Mouse (Mus musculus) MEL (cell line): ENCODE measurements around the gene Cdx2. TPM values are rescaled to one million over a fixed set of nuclear protein-coding genes. Genes with fewer than 3 reads are reported as not detected.

ENCODE experiments used
- DNase-seq: peaks from one replicate; pipeline ENCODE4 v3.0.0; 2011; ENCODE audit warnings: low read depth, low spot score
- H3K27ac ChIP-seq: 2 replicates; pipeline ENCODE4 v1.5.1; 2012; ENCODE audit warnings: low read depth, mild to moderate bottlenecking, control low read depth, low read length, moderate library complexity; ENCODE audit not compliant: control insufficient read depth
- H3K27me3 ChIP-seq, 2 experiments: fragments of 150-350 bp in 1 of 2; sonication (generic) in 1 of 2; 2 replicates each; pipeline ENCODE4 v1.6.1; 2012; ENCODE audit warnings: low read length in 2 of 2, mild to moderate bottlenecking in 2 of 2, improper control_type of control experiment in 1 of 2, moderate library complexity in 1 of 2; ENCODE audit not compliant: insufficient read depth in 2 of 2, control insufficient read depth in 1 of 2
- H3K36me3 ChIP-seq, 2 experiments: 2 replicates each; pipeline ENCODE4 v1.6.1; 2012 to 2014; ENCODE audit warnings: low read length in 2 of 2, improper control_type of control experiment in 1 of 2, inconsistent platforms in 1 of 2, mild to moderate bottlenecking in 1 of 2; ENCODE audit not compliant: insufficient read depth in 2 of 2, control insufficient read depth in 1 of 2
- H3K4me1 ChIP-seq, 2 experiments: fragments of 150-350 bp in 1 of 2; sonication (generic) in 1 of 2; 2 replicates each; pipeline ENCODE4 v1.6.1; 2012; ENCODE audit warnings: low read length in 2 of 2, improper control_type of control experiment in 1 of 2, mild to moderate bottlenecking in 1 of 2; ENCODE audit not compliant: insufficient read depth in 2 of 2, control insufficient read depth in 1 of 2
- H3K4me3 ChIP-seq, 2 experiments: fragments of 150-350 bp in 1 of 2; sonication (generic) in 1 of 2; 2 replicates each; pipeline ENCODE4 v1.5.1; 2012; ENCODE audit warnings: low read depth in 2 of 2, low read length in 2 of 2, mild to moderate bottlenecking in 2 of 2, moderate library complexity in 2 of 2, control low read depth in 1 of 2, improper control_type of control experiment in 1 of 2; ENCODE audit not compliant: control insufficient read depth in 1 of 2, insufficient read depth in 1 of 2
- H3K79me2 ChIP-seq: 2 replicates; pipeline ENCODE4 v1.6.1; 2012; ENCODE audit warnings: mild to moderate bottlenecking, low read length, moderate library complexity; ENCODE audit not compliant: control insufficient read depth, poor library complexity, insufficient read depth
- H3K9ac ChIP-seq: 2 replicates; pipeline ENCODE4 v1.6.1; 2012; ENCODE audit warnings: low read depth, mild to moderate bottlenecking, control low read depth, low read length, moderate library complexity; ENCODE audit not compliant: control insufficient read depth, poor library complexity, severe bottlenecking
- H3K9me3 ChIP-seq: fragments of 150-350 bp; sonication (generic); replicated peaks from 2 replicates; pipeline ENCODE4 v1.6.1; 2012; ENCODE audit warnings: mild to moderate bottlenecking, low read length, improper control_type of control experiment, moderate library complexity; ENCODE audit not compliant: insufficient read depth
- BHLHE40 ChIP-seq: IDR thresholded peaks from 2 replicates; pipeline ENCODE4 v1.6.1; 2012; ENCODE audit warnings: low read depth, mild to moderate bottlenecking, inconsistent platforms, low read length, improper control_type of control experiment, borderline replicate concordance
- CHD1 ChIP-seq: IDR thresholded peaks from 2 replicates; pipeline ENCODE4 v1.6.1; 2012; ENCODE audit warnings: low read depth, mild to moderate bottlenecking, inconsistent platforms, low read length, improper control_type of control experiment
- CTCF ChIP-seq, 3 experiments: IDR thresholded peaks in 2 of 3; conservative IDR thresholded peaks in 1 of 3; 2 replicates each; pipeline ENCODE4 v1.5.1; 2011 to 2012; ENCODE audit warnings: low read length in 3 of 3, low read depth in 2 of 3, mild to moderate bottlenecking in 2 of 3, improper control_type of control experiment in 1 of 3, inconsistent platforms in 1 of 3, mixed read lengths in 1 of 3, moderate library complexity in 1 of 3; ENCODE audit not compliant: control insufficient read depth in 1 of 3, insufficient read depth in 1 of 3, poor library complexity in 1 of 3, severe bottlenecking in 1 of 3
- E2F4 ChIP-seq: IDR thresholded peaks from 2 replicates; pipeline ENCODE4 v1.6.1; 2011; ENCODE audit warnings: low read depth, low read length, improper control_type of control experiment, borderline replicate concordance
- ELF1 ChIP-seq: IDR thresholded peaks from 2 replicates; pipeline ENCODE4 v1.6.1; 2014; ENCODE audit warnings: low read depth, mild to moderate bottlenecking, inconsistent platforms, low read length, improper control_type of control experiment, moderate library complexity
- ETS1 ChIP-seq: IDR thresholded peaks from 2 replicates; pipeline ENCODE4 v1.6.1; 2012; ENCODE audit warnings: low read depth, mild to moderate bottlenecking, inconsistent platforms, low read length, improper control_type of control experiment, moderate library complexity
- GATA1 ChIP-seq: IDR thresholded peaks from 2 replicates; pipeline ENCODE4 v1.6.1; 2011; ENCODE audit warnings: low read depth, low read length, improper control_type of control experiment
- JUND ChIP-seq: IDR thresholded peaks from 2 replicates; pipeline ENCODE4 v1.6.1; 2011; ENCODE audit warnings: low read depth, mild to moderate bottlenecking, improper control_type of control experiment, low read length
- KAT2A ChIP-seq: conservative IDR thresholded peaks from 2 replicates; pipeline ENCODE4 v1.6.1; 2012; ENCODE audit warnings: low read depth, low read length, improper control_type of control experiment, inconsistent platforms
- MAZ ChIP-seq: IDR thresholded peaks from 2 replicates; pipeline ENCODE4 v1.6.1; 2012; ENCODE audit warnings: low read depth, mild to moderate bottlenecking, inconsistent platforms, low read length, improper control_type of control experiment
- MEF2A ChIP-seq: IDR thresholded peaks from 2 replicates; pipeline ENCODE4 v1.6.1; 2014; ENCODE audit warnings: low read depth, mild to moderate bottlenecking, inconsistent platforms, low read length, improper control_type of control experiment; ENCODE audit not compliant: poor library complexity, insufficient replicate concordance, severe bottlenecking; ENCODE audit errors: extremely low read depth
- MYB ChIP-seq: IDR thresholded peaks from 2 replicates; pipeline ENCODE4 v1.6.1; 2011; ENCODE audit warnings: mild to moderate bottlenecking, low read depth, low read length, improper control_type of control experiment
- NRF1 ChIP-seq: IDR thresholded peaks from 2 replicates; pipeline ENCODE4 v1.6.1; 2014; ENCODE audit warnings: low read depth, mild to moderate bottlenecking, inconsistent platforms, low read length, improper control_type of control experiment, moderate library complexity; ENCODE audit not compliant: poor library complexity, insufficient read depth, severe bottlenecking
- POLR2A ChIP-seq, 2 experiments: IDR thresholded peaks; 2 replicates each; pipeline ENCODE4 v1.6.1; 2011 to 2012; ENCODE audit warnings: low read length in 2 of 2, mild to moderate bottlenecking in 2 of 2, control low read depth in 1 of 2, improper control_type of control experiment in 1 of 2, low read depth in 1 of 2, moderate library complexity in 1 of 2; ENCODE audit not compliant: control insufficient read depth in 1 of 2, insufficient read depth in 1 of 2, poor library complexity in 1 of 2
- POLR2AphosphoS2 ChIP-seq: IDR thresholded peaks from 2 replicates; pipeline ENCODE4 v1.6.1; 2011; ENCODE audit warnings: low read length, improper control_type of control experiment
- RAD21 ChIP-seq: IDR thresholded peaks from 2 replicates; pipeline ENCODE4 v1.6.1; 2011; ENCODE audit warnings: mild to moderate bottlenecking, low read depth, low read length, improper control_type of control experiment
- RCOR1 ChIP-seq: IDR thresholded peaks from 2 replicates; pipeline ENCODE4 v1.6.1; 2012; ENCODE audit warnings: low read depth, mild to moderate bottlenecking, inconsistent platforms, low read length, improper control_type of control experiment
- TBP ChIP-seq: IDR thresholded peaks from 2 replicates; pipeline ENCODE4 v1.8.0; 2011; ENCODE audit warnings: low read depth, low read length, improper control_type of control experiment
- TCF12 ChIP-seq: IDR thresholded peaks from 2 replicates; pipeline ENCODE4 v1.6.1; 2014; ENCODE audit warnings: low read depth, mild to moderate bottlenecking, inconsistent platforms, low read length, improper control_type of control experiment, moderate library complexity
- ZMIZ1 ChIP-seq: IDR thresholded peaks from 2 replicates; pipeline ENCODE4 v1.6.1; 2012; ENCODE audit warnings: low read depth, mild to moderate bottlenecking, inconsistent platforms, low read length, improper control_type of control experiment, moderate library complexity
- polyA plus RNA-seq, 2 experiments: library from polyadenylated mRNA; stranded (reverse) in 1 of 2; unstranded in 1 of 2; fragments of >175 nt in 1 of 2; fragments of >200 nt in 1 of 2; gene quantifications; 2 replicates each; pipeline versions ENCODE4 v1.2.1 to v1.2.4; 2012; ENCODE audit warnings: low replicate concordance in 2 of 2, low read depth in 1 of 2; ENCODE audit not compliant: insufficient read length in 2 of 2, insufficient read depth in 1 of 2, missing spikeins in 1 of 2
- total RNA-seq: library from RNA; depleted of rRNA; stranded (reverse); fragments of 300-350 nt; gene quantifications from 2 replicates; pipeline ENCODE4 v1.2.3, GENCODE M21; 2012

The Cdx2 gene
- total and polyA plus RNA-seq, 3 experiments = not detected

GRCm38 (mm10) chr5:147305166-147305565, 1.9 kb downstream of the Cdx2 start (continued):
- TF ChIP-seq CHD1 (no peak), CTCF (IDR thresholded peaks at IDR 0.05 in 2 of 3, conservative IDR thresholded peaks at IDR 0.05 in 1 of 3; ENCODE audit: control insufficient read depth in 1 of 3, insufficient read depth in 1 of 3, low read depth in 2 of 3, low read length in 3 of 3, poor library complexity in 1 of 3, severe bottlenecking in 1 of 3) (no peak)

GRCm38 (mm10) chr5:147304276-147305155, 2.6 kb downstream of the Cdx2 start:
- Histone ChIP-seq H3K27me3 (no peaks in the 10 kb centered on the region), H3K9ac (no peak overlapping the region), H3K27ac (no peak overlapping the region), H3K4me3 (no peak overlapping the region), H3K79me2 (no peaks in the 10 kb centered on the region), H3K36me3 (no peaks in the 10 kb centered on the region), H3K9me3 (no peaks in the 10 kb centered on the region), H3K4me1 (no peaks in the 10 kb centered on the region)
- DNase-seq = no peak
- no peak for TF ChIP-seq TBP
- TF ChIP-seq NRF1 = no peak
- no peak for TF ChIP-seq CHD1
- no peak for TF ChIP-seq JUND
- TF ChIP-seq POLR2A (IDR thresholded peaks at IDR 0.05; ENCODE audit: control insufficient read depth in 1 of 2, insufficient read depth in 1 of 2, low read depth in 1 of 2, low read length in 2 of 2, poor library complexity in 1 of 2) = no peak
- TF ChIP-seq BHLHE40 = no peak
- no peak for TF ChIP-seq E2F4
- no peak for TF ChIP-seq CTCF (IDR thresholded peaks at IDR 0.05 in 2 of 3, conservative IDR thresholded peaks at IDR 0.05 in 1 of 3; ENCODE audit: control insufficient read depth in 1 of 3, insufficient read depth in 1 of 3, low read depth in 2 of 3, low read length in 3 of 3, poor library complexity in 1 of 3, severe bottlenecking in 1 of 3)
- no peak for TF ChIP-seq ELF1
- no peak for TF ChIP-seq MAZ
- TF ChIP-seq ETS1 = no peak
- no peak for TF ChIP-seq RCOR1
- no peak for TF ChIP-seq ZMIZ1
- no peak for TF ChIP-seq GATA1
- TF ChIP-seq MEF2A = no peak
- TF ChIP-seq TCF12 = no peak
- no peak for TF ChIP-seq RAD21
- no peak for TF ChIP-seq POLR2AphosphoS2
- no peak for TF ChIP-seq MYB
- TF ChIP-seq KAT2A = no peak
